ENCODE assay signal across 19 mouse cellular contexts in genomic region chr5:75832341-75832740, GRCm38 (mm10).
DNase-seq lines count a peak whose midpoint lies in the region; ATAC-seq lines count a peak whose summit lies in the region.
"Had no signal": no experiment of that assay in that cellular context is flagged by ENCODE, and none has a peak within 500 bp of the region (broad histone marks: within the 10 kb centered on the region; RNA-seq: fewer than 3 reads in every experiment).

No protein-coding gene starts in this region.

- peak; percentile 11 for DNase-seq in kidney, adult 18-20 months
- no peak for DNase-seq in kidney, postnatal 10 days
- DNase-seq in right cerebral cortex, adult 18-20 months: peak; percentile 10
- DNase-seq in right cerebral cortex, postnatal 25 days: no peak
- DNase-seq in ES-CJ7 (ENCODE audit: low read depth, low spot score): peak; percentile 75
- peak; percentile 3 for DNase-seq in NIH3T3 (ENCODE audit: low read depth)
- DNase-seq: adrenal gland, adult 8-10 months; adrenal gland, postnatal 36 days; cerebellum, adult 11 months; cerebellum, adult 9-10 months; cerebellum, postnatal 25 days; gastrocnemius, postnatal 25 days; heart, postnatal 10 days; heart, postnatal 4 days had no signal

- no peak for ATAC-seq in cerebellum, adult (ENCODE audit: insufficient number of reproducible peaks, low FRiP score, low TSS enrichment)
- ATAC-seq: forebrain, embryonic 15.5 days; hindbrain, embryonic 16.5 days; inflammation-experienced regulatory T-cells, adult 6 months; Patski had no signal

Comparison
In these comparisons a context has a peak if more than half of its experiments do, and no peak if none do; other contexts are left out.
1. DNase-seq: peak in kidney, adult 18-20 months (single experiment), right cerebral cortex, adult 18-20 months (single experiment), ES-CJ7 (single experiment) and NIH3T3 (single experiment); none in kidney, postnatal 10 days (single experiment) and right cerebral cortex, postnatal 25 days (single experiment).